Mouse (Mus musculus): Measurements from ENCODE around the gene Npc2.

- TF ChIP-seq CTCF (IDR thresholded peaks at IDR 0.05): no peak
- TF ChIP-seq EP300 (IDR thresholded peaks at IDR 0.05; ENCODE audit: insufficient read depth, low read depth, low read length): no peak
Observed at GRCm38 (mm10) chr12:84790853-84791252, 17.9 kb upstream of the Npc2 start.

All from heart, adult 2 months (tissue).